Comparison of ENCODE assay signal across 23 mouse cellular contexts in genomic region chr12:110681878-110682277, GRCm38 (mm10). TPM values are rescaled to one million over a fixed set of nuclear protein-coding genes. Genes with fewer than 3 reads are reported as not detected.
DNase-seq lines count a peak whose midpoint lies in the region; ATAC-seq lines count a peak whose summit lies in the region.
"Had no signal": no experiment of that assay in that cellular context is flagged by ENCODE, and none has a peak within 500 bp of the region (broad histone marks: within the 10 kb centered on the region; RNA-seq: fewer than 3 reads in every experiment).

No protein-coding gene starts in this region.

- H3K27ac ChIP-seq in midbrain, embryonic 13.5 days = no peak overlapping the region
- H3K27ac ChIP-seq in midbrain, embryonic 16.5 days (ENCODE audit: low read length) = no peak overlapping the region
- H3K27ac ChIP-seq in forebrain, embryonic 14.5 days (ENCODE audit: low read depth, low read length) = no peak overlapping the region
- H3K27ac ChIP-seq: forebrain, embryonic 15.5 days; heart, embryonic 13.5 days; hindbrain, embryonic 14.5 days had no signal

- H3K27me3 ChIP-seq in midbrain, embryonic 13.5 days = no peaks in the 10 kb centered on the region
- H3K27me3 ChIP-seq in midbrain, embryonic 16.5 days (ENCODE audit: control insufficient read depth, insufficient read depth, low read depth, low read length) = no peaks in the 10 kb centered on the region
- no peaks in the 10 kb centered on the region for H3K27me3 ChIP-seq in splenic B cell, adult 2 months (ENCODE audit: control insufficient read depth, insufficient read depth, low read length, poor library complexity, severe bottlenecking)
- no peaks in the 10 kb centered on the region for H3K27me3 ChIP-seq in forebrain, embryonic 14.5 days (replicated peaks; ENCODE audit: control insufficient read depth, insufficient read depth, low read length)
- H3K27me3 ChIP-seq: embryonic facial prominence, embryonic 15.5 days; forebrain, embryonic 15.5 days; heart, embryonic 13.5 days had no signal

- peaks cover 13% of the 10 kb centered on the region for H3K36me3 ChIP-seq in midbrain, embryonic 13.5 days
- H3K36me3 ChIP-seq in midbrain, embryonic 16.5 days (ENCODE audit: control insufficient read depth, insufficient read depth, low read length) = no peaks in the 10 kb centered on the region
- H3K36me3 ChIP-seq in splenic B cell, adult 2 months (ENCODE audit: control insufficient read depth, insufficient read depth, low read length, poor library complexity, severe bottlenecking) = no peaks in the 10 kb centered on the region
- peaks cover 10% of the 10 kb centered on the region for H3K36me3 ChIP-seq in forebrain, embryonic 14.5 days (ENCODE audit: control insufficient read depth, insufficient read depth, low read length)

- no peak overlapping the region for H3K4me2 ChIP-seq in midbrain, embryonic 13.5 days (replicated peaks)
- no peak overlapping the region for H3K4me2 ChIP-seq in midbrain, embryonic 16.5 days (ENCODE audit: low read length)
- no peak overlapping the region for H3K4me2 ChIP-seq in forebrain, embryonic 14.5 days (ENCODE audit: low read length)
- H3K4me2 ChIP-seq: embryonic facial prominence, embryonic 15.5 days; forebrain, embryonic 15.5 days; heart, embryonic 13.5 days; hindbrain, embryonic 14.5 days had no signal

- H3K9me3 ChIP-seq in midbrain, embryonic 13.5 days = no peaks in the 10 kb centered on the region
- H3K9me3 ChIP-seq in midbrain, embryonic 16.5 days (replicated peaks; ENCODE audit: control insufficient read depth, low read length, poor library complexity, severe bottlenecking) = no peaks in the 10 kb centered on the region
- no peaks in the 10 kb centered on the region for H3K9me3 ChIP-seq in forebrain, embryonic 14.5 days (replicated peaks; ENCODE audit: control insufficient read depth, low read length)
- H3K9me3 ChIP-seq: embryonic facial prominence, embryonic 15.5 days; forebrain, embryonic 10.5 days; forebrain, embryonic 15.5 days; G1E; heart, embryonic 13.5 days had no signal

- WGBS in midbrain, embryonic 13.5 days = 56% methylated on average over 3 of the region's 3 CpGs
- 58% methylated on average over 3 of the region's 3 CpGs for WGBS in midbrain, embryonic 16.5 days
- 64% methylated on average over 3 of the region's 3 CpGs for WGBS in forebrain, embryonic 14.5 days

- ATAC-seq in midbrain, embryonic 13.5 days = no peak
- no peak for ATAC-seq in midbrain, embryonic 16.5 days
- peak; percentile 6; the same call in 1 of the 2 replicates for ATAC-seq in common myeloid progenitor, adult 5-6 weeks (replicated peaks; ENCODE audit: low read depth, poor library complexity, severe bottlenecking)
- peak; percentile 76 for ATAC-seq in megakaryocyte, adult 5-6 weeks (ENCODE audit: poor library complexity, severe bottlenecking)
- ATAC-seq in forebrain, embryonic 14.5 days = no peak
- ATAC-seq: CD4-positive, CD25-positive, alpha-beta regulatory T cell, adult 4 months; forebrain, embryonic 15.5 days had no signal

- no peak overlapping the region for H3K4me3 ChIP-seq in midbrain, embryonic 13.5 days (replicated peaks)
- no peak overlapping the region for H3K4me3 ChIP-seq in midbrain, embryonic 16.5 days (ENCODE audit: low read depth, low read length)
- no peak overlapping the region for H3K4me3 ChIP-seq in forebrain, embryonic 14.5 days (ENCODE audit: low read depth, low read length)
- H3K4me3 ChIP-seq: embryonic facial prominence, embryonic 15.5 days; erythroblast, embryonic 14.5 days; forebrain, embryonic 10.5 days; forebrain, embryonic 15.5 days; heart, embryonic 13.5 days had no signal

- peak; percentile 55 for DNase-seq in splenic B cell, adult 2 months (ENCODE audit: low read depth, low spot score)
- no peak for DNase-seq in frontal cortex, postnatal 25 days (ENCODE audit: low spot score in 2 of 2)
- no peak for DNase-seq in forebrain, embryonic 14.5 days (ENCODE audit: low spot score)
- DNase-seq: adrenal gland, adult 8-10 months; B cell, adult 2 months; cerebellum, adult 2 months; embryo, embryonic 11 days; gastrocnemius, postnatal 25 days had no signal

- H3K4me1 ChIP-seq in midbrain, embryonic 13.5 days (replicated peaks) = 0 out of 2 replicates have a peak, but pooled peaks cover 4% of the 10 kb centered on the region
- no peaks in the 10 kb centered on the region for H3K4me1 ChIP-seq in midbrain, embryonic 16.5 days (ENCODE audit: control insufficient read depth, insufficient read depth, low read length)
- no peaks in the 10 kb centered on the region for H3K4me1 ChIP-seq in forebrain, embryonic 14.5 days (ENCODE audit: control insufficient read depth, insufficient read depth, low read length)
- H3K4me1 ChIP-seq: forebrain, embryonic 10.5 days; forebrain, embryonic 15.5 days had no signal

- H3K9ac ChIP-seq in midbrain, embryonic 13.5 days (replicated peaks) = 0 out of 2 replicates have a peak overlapping the region, but pooled peaks have one; percentile 2
- no peak overlapping the region for H3K9ac ChIP-seq in midbrain, embryonic 16.5 days (ENCODE audit: low read depth, low read length)
- H3K9ac ChIP-seq in forebrain, embryonic 14.5 days (ENCODE audit: low read length) = no peak overlapping the region
- H3K9ac ChIP-seq: embryonic facial prominence, embryonic 15.5 days; forebrain, embryonic 15.5 days; heart, embryonic 13.5 days; hindbrain, embryonic 14.5 days had no signal

RNA-seq across cellular contexts. Expression of gene 1700001K19Rik, which starts 0.5 kb away (rescaled TPM):
- 0.28 and 0.39 TPM in 2 replicates for polyA plus RNA-seq in midbrain, embryonic 13.5 days (2015; fragmentation: Nextera tagmentation; extraction: Ambion mirVana)
- polyA plus RNA-seq in midbrain, embryonic 16.5 days (2015; fragmentation: Nextera tagmentation; extraction: Ambion mirVana) = 0.45 TPM in 1 of 2 replicates, not detected in the other
- total RNA-seq in common myeloid progenitor, adult 5-6 weeks (2017) = not detected in 2 replicates
- total RNA-seq in megakaryocyte, adult 5-6 weeks (2015) = not detected in 2 replicates
- not detected in 2 replicates for total RNA-seq in megakaryocyte, adult 5-6 weeks (2017)
- polyA plus RNA-seq in forebrain, embryonic 14.5 days (2014; fragmentation: Nextera tagmentation; extraction: Ambion mirVana) = not detected in 2 replicates
- total RNA-seq: adrenal gland, adult 8-10 months; adrenal gland, postnatal 36 days; G1E; gastrocnemius, postnatal 25 days; heart, postnatal 14 days; hematopoietic stem cell, adult 5-6 weeks had no signal
- polyA plus RNA-seq: cerebellum, adult 2 months; erythroblast, embryonic 14.5 days; forebrain, embryonic 10.5 days; G1E; heart, embryonic 13.5 days had no signal

RNA-seq across cellular contexts. Expression of gene Hsp90aa1, which starts 20.6 kb away (rescaled TPM):
- 1,494 and 1,520 TPM in 2 replicates for polyA plus RNA-seq in midbrain, embryonic 13.5 days (2015; fragmentation: Nextera tagmentation; extraction: Ambion mirVana)
- 1,533 and 1,562 TPM in 2 replicates for polyA plus RNA-seq in midbrain, embryonic 16.5 days (2015; fragmentation: Nextera tagmentation; extraction: Ambion mirVana)
- total RNA-seq in common myeloid progenitor, adult 5-6 weeks (2017) = 2,253 and 2,489 TPM in 2 replicates
- 343 and 353 TPM in 2 replicates for total RNA-seq in megakaryocyte, adult 5-6 weeks (2015)
- 494 and 587 TPM in 2 replicates for total RNA-seq in megakaryocyte, adult 5-6 weeks (2017)
- polyA plus RNA-seq in forebrain, embryonic 14.5 days (2014; fragmentation: Nextera tagmentation; extraction: Ambion mirVana) = 1,205 and 1,208 TPM in 2 replicates

RNA-seq across cellular contexts. Expression of gene Wdr20, which starts 55.9 kb away (rescaled TPM):
- polyA plus RNA-seq in midbrain, embryonic 13.5 days (2015; fragmentation: Nextera tagmentation; extraction: Ambion mirVana) = 28.3 and 29.9 TPM in 2 replicates
- polyA plus RNA-seq in midbrain, embryonic 16.5 days (2015; fragmentation: Nextera tagmentation; extraction: Ambion mirVana) = 23.4 and 24.3 TPM in 2 replicates
- total RNA-seq in common myeloid progenitor, adult 5-6 weeks (2017) = 29.8 and 32.0 TPM in 2 replicates
- total RNA-seq in megakaryocyte, adult 5-6 weeks (2015) = 24.2 and 24.7 TPM in 2 replicates
- total RNA-seq in megakaryocyte, adult 5-6 weeks (2017) = 28.5 and 37.5 TPM in 2 replicates
- 24.6 and 29.7 TPM in 2 replicates for polyA plus RNA-seq in forebrain, embryonic 14.5 days (2014; fragmentation: Nextera tagmentation; extraction: Ambion mirVana)

Comparison
In these comparisons a context has a peak if more than half of its experiments do, and no peak if none do; other contexts are left out.
1. ATAC-seq: peak in common myeloid progenitor, adult 5-6 weeks (single experiment) and megakaryocyte, adult 5-6 weeks (single experiment); none in midbrain, embryonic 13.5 days (single experiment), midbrain, embryonic 16.5 days (single experiment) and forebrain, embryonic 14.5 days (single experiment).